ENCODE assay signal across 8 mouse cellular contexts in genomic region chr13:54371387-54372330, GRCm38 (mm10). TPM values are rescaled to one million over a fixed set of nuclear protein-coding genes. Genes with fewer than 3 reads are reported as not detected.
A peak's percentile ranks its signal among the peaks of the same experiment; 100 is the strongest.
DNase-seq lines count a peak whose midpoint lies in the region; ATAC-seq and TF ChIP-seq lines count a peak whose summit lies in the region.

No protein-coding gene starts in this region.

- DNase-seq in CD4-positive helper T cell, adult 2 months (ENCODE audit: low read depth, low spot score): peak; percentile 44
- peak; percentile 67 to 70 for DNase-seq in adrenal gland, postnatal 4 days (ENCODE audit: low spot score in 2 of 2)
- peak; percentile 87 for DNase-seq in kidney, postnatal 14 days
- peak; percentile 82 for DNase-seq in lung, postnatal 0 days (ENCODE audit: low spot score)
- peak; percentile 85 for DNase-seq in ovary, postnatal 10 days (ENCODE audit: low spot score)
- peak; percentile 58 to 86 for DNase-seq in thymus, postnatal 10 days (ENCODE audit: low spot score in 2 of 2)

- H3K4me3 ChIP-seq in embryonic fibroblast, embryonic 13.5 days (ENCODE audit: insufficient read depth, low read length): no peak overlapping the region
- H3K4me3 ChIP-seq in heart, embryonic 16.5 days (ENCODE audit: low read length): peak overlapping the region; percentile 40
- no peak overlapping the region for H3K4me3 ChIP-seq in lung, postnatal 0 days (ENCODE audit: low read depth, low read length)

- H3K36me3 ChIP-seq in heart, embryonic 16.5 days (ENCODE audit: control insufficient read depth, insufficient read depth): no peaks in the 10 kb centered on the region
- no peaks in the 10 kb centered on the region for H3K36me3 ChIP-seq in lung, postnatal 0 days (ENCODE audit: insufficient read depth, low read length)

- under 1% methylated on average over 58 of the region's 59 CpGs for WGBS in heart, embryonic 16.5 days
- under 1% methylated on average over 54 of the region's 59 CpGs for WGBS in lung, postnatal 0 days

- no peak for TF ChIP-seq POLR2A in embryonic fibroblast, embryonic 13.5 days (IDR thresholded peaks at IDR 0.05; ENCODE audit: low read depth, low read length)

- H3K9me3 ChIP-seq in heart, embryonic 16.5 days (replicated peaks; ENCODE audit: control insufficient read depth, low read length): no peaks in the 10 kb centered on the region
- no peaks in the 10 kb centered on the region for H3K9me3 ChIP-seq in lung, postnatal 0 days (ENCODE audit: low read length)

- H3K9ac ChIP-seq in heart, embryonic 16.5 days (ENCODE audit: low read length): no peak overlapping the region
- H3K9ac ChIP-seq in lung, postnatal 0 days (replicated peaks; ENCODE audit: low read depth): no peak overlapping the region

- no peak for TF ChIP-seq EP300 in lung, postnatal 0 days (IDR thresholded peaks at IDR 0.05)

- H3K27me3 ChIP-seq in heart, embryonic 16.5 days (ENCODE audit: control insufficient read depth, insufficient read depth, low read length): peaks cover 42% of the 10 kb centered on the region
- peaks cover 9% of the 10 kb centered on the region for H3K27me3 ChIP-seq in lung, postnatal 0 days (replicated peaks; ENCODE audit: insufficient read depth, low read length)

- no peak overlapping the region for H3K27ac ChIP-seq in embryonic fibroblast, embryonic 13.5 days (ENCODE audit: insufficient read depth, low read length)
- no peak overlapping the region for H3K27ac ChIP-seq in heart, embryonic 16.5 days (ENCODE audit: low read length)
- H3K27ac ChIP-seq in lung, postnatal 0 days (ENCODE audit: low read length): no peak overlapping the region

- TF ChIP-seq CTCF in embryonic fibroblast, embryonic 13.5 days (IDR thresholded peaks at IDR 0.05; ENCODE audit: borderline replicate concordance, insufficient read depth, low read length): peak; percentile 16; the same call in 1 of the 2 replicates
- TF ChIP-seq CTCF in lung, postnatal 0 days (IDR thresholded peaks at IDR 0.05): peak; percentile 48

- ATAC-seq in heart, embryonic 16.5 days (replicated peaks; ENCODE audit: extremely low read depth, insufficient read depth, low FRiP score): peak; percentile 87
- peak; percentile 93 for ATAC-seq in lung, postnatal 0 days

- H3K4me2 ChIP-seq in heart, embryonic 16.5 days (ENCODE audit: low read depth, low read length): peak overlapping the region; percentile 56
- peak overlapping the region; percentile 38 for H3K4me2 ChIP-seq in lung, postnatal 0 days (replicated peaks; ENCODE audit: low read depth, low read length)

- no peaks in the 10 kb centered on the region for H3K4me1 ChIP-seq in embryonic fibroblast, embryonic 13.5 days (ENCODE audit: control insufficient read depth, insufficient read depth, low read length)
- peaks cover 9% of the 10 kb centered on the region for H3K4me1 ChIP-seq in heart, embryonic 16.5 days (ENCODE audit: control insufficient read depth, insufficient read depth, low read length)
- 0 out of 2 replicates have a peak, but pooled peaks cover 3% of the 10 kb centered on the region for H3K4me1 ChIP-seq in lung, postnatal 0 days (ENCODE audit: insufficient read depth, low read depth, low read length)

RNA-seq across cellular contexts. Expression of gene Cplx2, which starts 0.5 kb away (rescaled TPM):
- total RNA-seq in adrenal gland, postnatal 4 days (2021): 10 to 100 TPM; 46.3 to 50.4 TPM
- 12.3 and 13.2 TPM in 2 replicates for polyA plus RNA-seq in embryonic fibroblast, embryonic 13.5 days (2011; ENCODE audit: insufficient read length, low read depth, missing spikeins)
- polyA plus RNA-seq in heart, embryonic 16.5 days (2015; fragmentation: Nextera tagmentation; extraction: Ambion mirVana): 2.8 TPM in 2 replicates
- polyA plus RNA-seq in lung, postnatal 0 days (2015; fragmentation: Nextera tagmentation; extraction: Ambion mirVana): 3.0 and 3.1 TPM in 2 replicates
